Mouse (Mus musculus) intestine, postnatal 0 days (tissue): ENCODE results near the gene Acox2. TPM values are rescaled to one million over a fixed set of nuclear protein-coding genes. Genes with fewer than 3 reads are reported as not detected.

Experiments
- ATAC-seq: fragments of 200-750 bp; cut with Nextera tagmentation; 2 replicates; pipeline ENCODE4 v1.8.0; 2017; ENCODE audit warnings: mild to moderate bottlenecking, moderate TSS enrichment, moderate library complexity
- H3K27ac ChIP-seq: fragments of 300-500 bp; sonication (generic); 2 replicates; pipeline ENCODE4 v1.5.1; 2014; ENCODE audit warnings: mild to moderate bottlenecking, low read depth, low read length, moderate library complexity
- H3K27me3 ChIP-seq: fragments of 300-500 bp; sonication (generic); replicated peaks from 2 replicates; pipeline ENCODE4 v1.6.1; 2014; ENCODE audit warnings: low read length, mixed read lengths; ENCODE audit not compliant: control insufficient read depth, insufficient read depth
- H3K36me3 ChIP-seq: fragments of 300-500 bp; sonication (generic); 2 replicates; pipeline ENCODE4 v1.6.1; 2014; ENCODE audit warnings: mild to moderate bottlenecking, moderate library complexity; ENCODE audit not compliant: control insufficient read depth, insufficient read depth
- H3K4me1 ChIP-seq: fragments of 300-500 bp; sonication (generic); replicated peaks from 2 replicates; pipeline ENCODE4 v1.6.1; 2014; ENCODE audit warnings: antibody characterized with exemption, low read length, mixed read lengths; ENCODE audit not compliant: control insufficient read depth, insufficient read depth
- H3K4me2 ChIP-seq: fragments of 300-500 bp; sonication (generic); replicated peaks from 2 replicates; pipeline ENCODE4 v1.6.1; 2014; ENCODE audit warnings: low read depth, mild to moderate bottlenecking, moderate library complexity
- H3K4me3 ChIP-seq: fragments of 300-500 bp; sonication (generic); 2 replicates; pipeline ENCODE4 v1.5.1; 2014; ENCODE audit warnings: low read depth, low read length
- H3K9ac ChIP-seq: fragments of 300-500 bp; sonication (generic); 2 replicates; pipeline ENCODE4 v1.6.1; 2014; ENCODE audit warnings: mild to moderate bottlenecking, low read depth, low read length
- H3K9me3 ChIP-seq: fragments of 300-500 bp; sonication (generic); 2 replicates; pipeline ENCODE4 v1.6.1; 2016; ENCODE audit warnings: mixed run types; ENCODE audit not compliant: control insufficient read depth
- CTCF ChIP-seq: sonication (generic); IDR thresholded peaks from 2 replicates; pipeline ENCODE4 v1.5.1; 2016; ENCODE audit warnings: low read depth, mild to moderate bottlenecking, control low read depth, antibody characterized with exemption, moderate library complexity
- WGBS: fragments of 180-500 bp; shearing (Covaris S2); extraction: QIAGEN DNeasy Blood & Tissue Kit; methylation state at CpG from one replicate; pipeline ENCODE4 v1.1.7; 2014; 5-methylcytosine and 5-hydroxymethylcytosine counted together
- polyA plus RNA-seq: library from polyadenylated mRNA; unstranded; fragments of >200 nt; fragmentation: Nextera tagmentation; extraction: Ambion mirVana; gene quantifications from 2 replicates; pipeline ENCODE4 v1.2.1, GENCODE M21; 2015

The Acox2 gene
- polyA plus RNA-seq, 1 experiment from 2014 or later: 9.3 TPM

DNA sequence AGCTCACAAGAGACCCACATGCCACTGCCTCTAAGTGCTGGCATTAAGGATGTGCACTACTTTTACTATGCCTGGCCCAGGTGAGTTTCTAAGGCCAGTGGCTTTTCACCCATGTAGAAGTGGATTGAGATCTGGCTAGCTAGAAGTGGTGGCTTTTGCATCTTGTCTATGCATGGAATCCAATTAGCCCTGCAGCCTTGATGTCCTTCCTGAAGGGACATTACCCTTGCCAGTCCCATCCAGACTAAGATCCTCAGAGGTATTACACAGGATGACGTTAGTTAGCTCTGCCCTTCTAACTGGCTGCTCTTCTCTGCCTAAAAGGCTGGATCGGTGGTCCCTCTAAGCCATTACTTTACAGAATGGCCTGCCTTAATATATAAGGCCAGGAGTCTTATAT lies 46.2 kb downstream of the Acox2 start:
- 84% methylated on average over 2 of the region's 2 CpGs for WGBS
- no peak for ATAC-seq
- Histone ChIP-seq H3K36me3 (no peaks in the 10 kb centered on the region), H3K27ac (no peak overlapping the region), H3K9ac (no peak overlapping the region), H3K4me2 (no peak overlapping the region), H3K27me3 (no peaks in the 10 kb centered on the region), H3K4me1 (no peaks in the 10 kb centered on the region), H3K4me3 (no peak overlapping the region), H3K9me3 (no peaks in the 10 kb centered on the region)
- no peak for TF ChIP-seq CTCF

DNA sequence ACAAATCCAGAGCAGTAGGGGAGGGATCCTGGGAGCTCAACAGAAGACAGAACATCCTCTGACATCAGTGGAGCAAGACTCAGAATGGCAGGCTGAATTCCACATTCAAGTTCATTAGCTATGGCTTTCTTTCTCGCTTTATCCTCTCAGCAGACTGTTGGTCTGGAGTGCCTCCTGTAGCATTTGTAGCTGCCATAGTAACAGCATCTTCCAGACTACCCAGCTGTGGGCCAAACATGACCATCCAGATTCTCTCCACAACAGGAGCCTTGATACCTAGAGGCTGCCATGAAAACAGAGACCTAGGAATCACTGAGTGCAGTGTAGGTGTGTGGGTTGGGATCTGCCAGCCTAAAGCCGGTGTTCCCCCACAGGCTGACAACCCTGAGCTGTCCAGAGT lies 49.3 kb downstream of the Acox2 start:
- Histone ChIP-seq H3K27ac (no peak overlapping the region), H3K4me3 (no peak overlapping the region), H3K4me2 (no peak overlapping the region), H3K36me3 (no peaks in the 10 kb centered on the region), H3K9me3 (no peaks in the 10 kb centered on the region), H3K4me1 (no peaks in the 10 kb centered on the region), H3K27me3 (no peaks in the 10 kb centered on the region), H3K9ac (no peak overlapping the region)
- ATAC-seq: no peak
- TF ChIP-seq CTCF: no peak
- WGBS: 92% methylated on average over 2 of the region's 2 CpGs

- ATAC-seq: no peak
- Histone ChIP-seq H3K36me3 (no peaks in the 10 kb centered on the region), H3K27me3 (no peaks in the 10 kb centered on the region), H3K4me2 (no peak overlapping the region), H3K9me3 (no peaks in the 10 kb centered on the region), H3K4me1 (no peaks in the 10 kb centered on the region), H3K4me3 (no peak overlapping the region), H3K27ac (no peak overlapping the region), H3K9ac (no peak overlapping the region)
- no peak for TF ChIP-seq CTCF
- 74% methylated on average over 3 of the region's 3 CpGs for WGBS
These were observed 50.3 kb downstream of the Acox2 start for GRCm38 (mm10) chr14:8208876-8209275.

DNA sequence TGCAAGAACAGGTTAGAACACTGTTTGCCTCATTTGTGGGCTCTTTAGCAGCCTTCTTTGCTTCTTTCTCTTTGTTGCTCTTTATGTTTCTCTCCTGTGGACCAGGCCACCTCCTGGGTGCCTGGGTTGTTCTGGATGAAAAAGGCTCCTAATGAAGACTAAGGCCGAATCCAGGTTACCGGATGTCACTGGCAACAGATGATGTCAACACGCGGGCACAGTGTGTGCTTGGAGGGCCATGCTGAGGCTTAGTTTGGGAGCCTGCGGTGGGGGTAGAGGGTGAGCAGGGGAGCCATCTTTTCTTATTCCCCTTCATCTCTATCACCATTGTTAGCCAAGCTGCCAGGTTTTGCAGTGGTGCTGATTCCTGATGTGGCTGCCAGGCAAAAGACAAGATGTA lies 51.6 kb downstream of the Acox2 start:
- no peak for ATAC-seq
- Histone ChIP-seq H3K9ac (no peak overlapping the region), H3K27me3 (no peaks in the 10 kb centered on the region), H3K4me3 (no peak overlapping the region), H3K4me2 (no peak overlapping the region), H3K36me3 (no peaks in the 10 kb centered on the region), H3K9me3 (no peaks in the 10 kb centered on the region), H3K27ac (no peak overlapping the region), H3K4me1 (no peaks in the 10 kb centered on the region)
- 84% methylated on average over 5 of the region's 5 CpGs for WGBS
- TF ChIP-seq CTCF: no peak

DNA sequence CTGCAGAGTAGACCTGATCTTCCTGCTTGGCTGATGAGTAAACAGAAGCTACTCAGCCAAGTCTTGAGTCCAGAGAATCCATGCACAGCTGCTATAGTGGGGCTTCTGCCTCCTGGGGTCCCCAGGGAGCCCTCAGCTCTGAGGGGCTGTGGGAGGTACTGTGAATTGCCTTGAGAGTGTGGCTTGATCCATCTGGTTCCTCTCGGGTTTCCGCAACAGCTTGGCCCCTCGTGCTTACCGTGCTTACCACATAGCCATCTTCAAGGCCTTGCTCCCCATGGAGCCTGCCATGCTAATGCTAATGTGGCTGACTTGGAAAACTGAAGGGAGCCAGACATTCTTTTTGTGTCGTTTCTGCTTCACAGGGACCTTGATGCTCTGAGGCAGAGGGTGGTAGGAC lies 52.0 kb downstream of the Acox2 start:
- Histone ChIP-seq H3K9me3 (no peaks in the 10 kb centered on the region), H3K4me3 (no peak overlapping the region), H3K4me1 (no peaks in the 10 kb centered on the region), H3K27ac (no peak overlapping the region), H3K36me3 (no peaks in the 10 kb centered on the region), H3K4me2 (no peak overlapping the region), H3K27me3 (no peaks in the 10 kb centered on the region), H3K9ac (no peak overlapping the region)
- WGBS: 39% methylated on average over 5 of the region's 5 CpGs
- no peak for ATAC-seq
- no peak for TF ChIP-seq CTCF

DNA sequence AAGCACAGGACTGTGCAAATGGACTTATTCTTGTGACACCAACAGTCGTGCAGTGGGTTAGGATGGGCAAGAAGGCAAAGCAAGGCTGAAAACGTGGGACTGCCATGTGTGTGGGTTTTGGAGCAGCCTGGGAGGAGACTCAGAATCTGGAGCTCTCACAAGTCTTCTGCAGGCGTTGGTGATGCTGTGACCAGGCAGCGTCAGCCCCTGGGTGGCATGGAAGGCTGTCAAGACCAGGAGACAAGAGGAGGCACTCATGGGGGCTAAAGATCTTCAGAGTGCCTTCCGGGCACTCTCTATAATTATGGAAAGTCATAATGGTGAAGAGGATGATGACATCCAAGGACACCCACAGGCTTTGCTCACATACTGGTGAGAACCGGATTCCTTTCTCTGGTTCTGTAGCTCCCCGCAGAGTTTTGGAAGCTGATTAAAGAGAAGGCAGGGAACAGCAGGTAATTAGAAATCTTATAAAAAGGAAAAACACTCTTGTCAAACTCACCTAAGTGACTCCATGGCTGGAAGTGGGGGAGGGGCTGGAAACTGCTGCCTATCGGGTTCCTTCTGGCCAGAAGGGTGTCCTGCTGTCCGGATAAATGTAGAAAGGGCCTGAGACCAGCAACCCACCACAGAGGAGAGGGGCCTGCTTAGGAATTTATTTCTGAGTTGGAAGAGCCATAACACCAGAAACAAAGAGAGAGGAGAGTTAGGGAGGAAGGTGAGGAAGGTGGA lies 52.8 kb downstream of the Acox2 start:
- 67% methylated on average over 9 of the region's 9 CpGs for WGBS
- no peak overlapping the region for H3K4me2 ChIP-seq
- no peak for ATAC-seq
- no peak overlapping the region for H3K9ac ChIP-seq
- H3K36me3 ChIP-seq: no peaks in the 10 kb centered on the region
- H3K9me3 ChIP-seq: no peaks in the 10 kb centered on the region
- no peak overlapping the region for H3K27ac ChIP-seq
- no peak for TF ChIP-seq CTCF
- no peaks in the 10 kb centered on the region for H3K4me1 ChIP-seq
- no peak overlapping the region for H3K4me3 ChIP-seq
- H3K27me3 ChIP-seq: no peaks in the 10 kb centered on the region

DNA sequence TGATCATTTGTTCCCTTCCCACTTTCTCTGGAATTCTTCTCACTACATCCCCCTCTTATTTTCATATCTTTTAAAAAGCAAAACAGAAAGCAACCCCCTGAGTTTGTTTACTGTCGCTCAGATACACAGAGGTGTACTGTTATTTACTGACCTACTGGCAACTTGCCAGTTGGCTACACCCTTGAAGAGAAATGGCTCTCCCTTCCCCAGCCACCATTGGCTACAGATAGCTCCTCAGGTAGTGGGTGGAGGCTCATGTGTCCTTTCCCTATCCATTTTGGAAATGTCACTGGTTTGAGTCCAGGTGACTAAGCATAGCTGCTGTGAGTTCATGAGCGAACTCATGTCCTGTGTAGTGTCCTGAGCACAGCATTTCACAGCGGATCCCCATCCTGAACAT lies 57.4 kb downstream of the Acox2 start:
- H3K9ac ChIP-seq: no peak overlapping the region
- no peaks in the 10 kb centered on the region for H3K36me3 ChIP-seq
- no peaks in the 10 kb centered on the region for H3K9me3 ChIP-seq
- H3K4me2 ChIP-seq: no peak overlapping the region
- no peak for ATAC-seq
- no peaks in the 10 kb centered on the region for H3K4me1 ChIP-seq
- 76% methylated on average over 3 of the region's 3 CpGs for WGBS
- TF ChIP-seq CTCF: no peak
- no peaks in the 10 kb centered on the region for H3K27me3 ChIP-seq
- H3K4me3 ChIP-seq: no peak overlapping the region
- H3K27ac ChIP-seq: no peak overlapping the region
